Mouse (Mus musculus) B cell, adult 67 days (primary cell): ENCODE measurements around the gene Fga. TPM values are rescaled to one million over a fixed set of nuclear protein-coding genes. Genes with fewer than 3 reads are reported as not detected.

Experiments
- total RNA-seq, 2 experiments: library from RNA; stranded (reverse); gene quantifications; 4 replicates each; pipeline ENCODE4 v1.2.4; 2023

Gene Fga
- not detected for total RNA-seq

GRCm38 (mm10) chr3:83025475-83026301 is at the start of gene Fga:
Gene Fga (plus strand): TSS chr3:83026076.

GRCm38 (mm10) chr3:83007557-83007956 is 18.3 kb upstream of the Fga start, which contains the start of gene Fgg:
Gene Fgg (plus strand): TSS chr3:83007724.

GRCm38 (mm10) chr3:83049680-83050079 is 23.8 kb downstream of the Fga start, which contains the start of gene Fgb:
Gene Fgb (minus strand): TSS chr3:83049863.

DNA sequence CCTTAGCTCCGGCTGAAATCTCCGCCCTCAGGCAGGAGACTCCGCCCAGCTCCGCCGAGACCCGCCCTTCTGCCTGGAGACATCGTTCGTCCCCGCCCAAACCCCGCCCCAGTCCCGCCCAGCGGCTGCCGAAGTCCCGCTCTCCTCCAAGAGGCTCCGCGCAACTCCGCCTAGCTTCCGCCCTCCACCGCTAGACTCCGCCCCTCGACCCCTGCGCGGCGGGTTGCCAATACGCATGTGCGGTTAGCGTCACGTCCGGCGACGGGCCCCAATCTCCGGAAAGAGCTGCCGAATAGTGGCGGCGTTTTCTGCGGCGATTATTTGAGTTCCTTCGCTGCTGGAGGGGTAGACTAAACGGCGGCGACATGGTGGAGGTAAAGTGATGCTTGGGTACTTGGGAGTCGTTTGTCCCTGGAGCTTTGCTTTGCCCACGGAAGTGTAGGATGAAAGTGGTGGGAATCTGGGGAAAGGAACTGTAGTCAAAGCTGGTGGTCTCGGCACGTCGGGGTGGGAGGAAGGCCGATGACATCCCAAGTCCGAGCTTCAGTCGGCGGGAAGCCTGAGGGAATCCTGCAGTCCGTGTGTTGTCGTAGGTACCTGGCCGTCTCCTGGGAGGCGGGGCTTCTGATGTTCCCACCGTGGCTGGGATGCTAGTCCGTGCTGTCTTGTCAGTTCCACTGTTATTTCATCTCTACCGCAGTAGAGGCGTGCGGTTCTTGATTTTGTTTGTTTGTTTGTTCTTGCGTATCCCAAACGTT is 29.6 kb downstream of the Fga start, which contains the start of gene Plrg1:
TSS of gene Plrg1 (plus strand) at position 242 of the 758 bp plus-strand sequence.

Other genes starting within 250 kb of the Fga start
- gene Rbm46, start 149.6 kb upstream of the Fga start, total RNA-seq: not detected
- gene Lrat, start 122.1 kb upstream of the Fga start, total RNA-seq: not detected
- not detected for gene Fgg, start 18.4 kb upstream of the Fga start, total RNA-seq
- gene Fgb, start 23.8 kb downstream of the Fga start, total RNA-seq: not detected
- 10 to 100 TPM; 69.0 to 69.7 TPM for gene Plrg1, start 29.4 kb downstream of the Fga start, total RNA-seq
- not detected for gene Dchs2, start 101.9 kb downstream of the Fga start, total RNA-seq